Mouse (Mus musculus): ENCODE data around the gene Tmem38b.

DNA sequence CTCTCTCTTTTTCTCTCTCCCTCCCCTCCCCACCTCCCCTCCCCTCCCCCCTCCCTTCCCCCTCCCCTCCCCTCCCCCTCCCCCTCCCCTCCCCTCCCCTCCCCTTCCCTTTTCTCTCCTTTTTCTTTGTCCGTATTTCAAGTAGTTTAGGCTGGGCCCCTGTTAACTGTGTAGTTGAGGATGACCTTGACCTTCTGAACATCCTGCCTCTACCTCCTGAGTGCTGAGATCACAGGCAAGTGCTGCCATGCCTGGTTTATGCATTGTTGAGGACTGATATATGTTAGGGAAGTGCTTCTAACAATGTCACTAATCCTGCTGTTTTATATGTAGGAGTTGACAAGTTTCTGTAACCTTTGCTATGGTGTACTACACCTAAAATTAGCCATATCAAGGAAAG, 24.0 kb downstream of the Tmem38b start:
- no peak for TF ChIP-seq EP300 (IDR thresholded peaks at IDR 0.05; ENCODE audit: low read depth)
- TF ChIP-seq CTCF (IDR thresholded peaks at IDR 0.05; ENCODE audit: low read depth) = no peak
